Mouse (Mus musculus) liver, postnatal 0 days (tissue): ENCODE measurements around the gene Thbs2. TPM values are rescaled to one million over a fixed set of nuclear protein-coding genes. Genes with fewer than 3 reads are reported as not detected.

Source experiments
- ATAC-seq: fragments of 200-750 bp; cut with Nextera tagmentation; 2 replicates; pipeline ENCODE4 v1.8.0; 2017; ENCODE audit warnings: mild to moderate bottlenecking, moderate library complexity
- DNase-seq: peaks from one replicate; pipeline ENCODE4 v3.0.0-alpha.2; 2016
- H3K27ac ChIP-seq: fragments of 300-500 bp; sonication (generic); 2 replicates; pipeline ENCODE4 v1.5.1; 2014; ENCODE audit warnings: antibody characterized with exemption, moderate library complexity, mild to moderate bottlenecking, low read depth
- H3K27me3 ChIP-seq: fragments of 300-500 bp; sonication (generic); 2 replicates; pipeline ENCODE4 v1.6.1; 2014; ENCODE audit warnings: low read length, control low read depth, mixed read lengths; ENCODE audit not compliant: insufficient read depth
- H3K36me3 ChIP-seq: fragments of 300-500 bp; sonication (generic); replicated peaks from 2 replicates; pipeline ENCODE4 v1.6.1; 2014; ENCODE audit warnings: mild to moderate bottlenecking, control low read depth, low read length, moderate library complexity, mixed read lengths; ENCODE audit not compliant: insufficient read depth
- H3K4me1 ChIP-seq: fragments of 300-500 bp; sonication (generic); 2 replicates; pipeline ENCODE4 v1.6.1; 2014; ENCODE audit warnings: antibody characterized with exemption, mild to moderate bottlenecking, control low read depth; ENCODE audit not compliant: insufficient read depth
- H3K4me2 ChIP-seq: fragments of 300-500 bp; sonication (generic); 2 replicates; pipeline ENCODE4 v1.6.1; 2014; ENCODE audit warnings: low read depth, mild to moderate bottlenecking, low read length, moderate library complexity, mixed read lengths
- H3K4me3 ChIP-seq: fragments of 300-500 bp; sonication (generic); 2 replicates; pipeline ENCODE4 v1.5.1; 2014; ENCODE audit warnings: low read depth, low read length
- H3K9ac ChIP-seq: fragments of 300-500 bp; sonication (generic); replicated peaks from 2 replicates; pipeline ENCODE4 v1.6.1; 2014; ENCODE audit warnings: mild to moderate bottlenecking, moderate library complexity
- H3K9me3 ChIP-seq: fragments of 300-500 bp; sonication (generic); 2 replicates; pipeline ENCODE4 v1.6.1; 2016; ENCODE audit warnings: mild to moderate bottlenecking, control low read depth, low read length, mixed read lengths
- CTCF ChIP-seq: sonication (generic); IDR thresholded peaks from 2 replicates; pipeline ENCODE4 v1.5.1; 2016; ENCODE audit warnings: antibody characterized with exemption, low read depth
- EP300 ChIP-seq: IDR thresholded peaks from 2 replicates; pipeline ENCODE4 v1.6.1; 2016; ENCODE audit warnings: antibody characterized with exemption, low read depth, mild to moderate bottlenecking
- WGBS: fragments of 180-500 bp; shearing (Covaris S2); extraction: QIAGEN DNeasy Blood & Tissue Kit; methylation state at CpG from one replicate; pipeline ENCODE4 v1.1.7; 2014; ENCODE audit not compliant: insufficient replicate concordance; 5-methylcytosine and 5-hydroxymethylcytosine counted together
- polyA plus RNA-seq: library from polyadenylated mRNA; unstranded; fragments of >200 nt; fragmentation: Nextera tagmentation; extraction: Ambion mirVana; gene quantifications from 2 replicates; pipeline ENCODE4 v1.2.1, GENCODE M21; 2015

The Thbs2 gene
- polyA plus RNA-seq, 1 experiment from 2014 or later: 2.4 TPM

DNA sequence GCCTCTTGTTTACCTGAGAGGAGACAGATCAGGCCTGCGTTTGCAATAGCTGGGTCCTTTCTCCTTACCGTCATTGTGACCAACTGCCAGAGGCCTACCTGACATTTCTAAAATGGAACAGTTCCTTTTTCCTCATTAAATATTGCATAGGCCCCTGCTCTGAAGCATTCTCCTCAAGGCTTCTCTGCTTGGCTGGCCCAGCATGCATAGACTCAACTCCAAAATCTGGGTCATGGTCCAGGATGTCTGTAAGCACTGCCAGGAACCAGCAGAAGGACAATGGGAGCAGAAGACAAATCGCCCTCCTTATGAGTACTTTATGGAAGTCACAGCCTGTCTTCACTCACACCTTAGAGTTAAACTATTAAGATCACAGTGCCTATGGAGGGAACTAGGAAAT lies 17.7 kb upstream of the Thbs2 start:
- TF ChIP-seq CTCF (no peak), EP300 (no peak)
- DNase-seq (no peak), ATAC-seq (no peak)
- no peak overlapping the region for H3K9ac ChIP-seq
- H3K27me3 ChIP-seq: no peaks in the 10 kb centered on the region
- no peak overlapping the region for H3K4me2 ChIP-seq
- H3K27ac ChIP-seq: no peak overlapping the region
- H3K36me3 ChIP-seq: no peaks in the 10 kb centered on the region
- 79% methylated on average over 3 of the region's 3 CpGs for WGBS
- no peaks in the 10 kb centered on the region for H3K9me3 ChIP-seq
- no peaks in the 10 kb centered on the region for H3K4me1 ChIP-seq
- H3K4me3 ChIP-seq: no peak overlapping the region

DNA sequence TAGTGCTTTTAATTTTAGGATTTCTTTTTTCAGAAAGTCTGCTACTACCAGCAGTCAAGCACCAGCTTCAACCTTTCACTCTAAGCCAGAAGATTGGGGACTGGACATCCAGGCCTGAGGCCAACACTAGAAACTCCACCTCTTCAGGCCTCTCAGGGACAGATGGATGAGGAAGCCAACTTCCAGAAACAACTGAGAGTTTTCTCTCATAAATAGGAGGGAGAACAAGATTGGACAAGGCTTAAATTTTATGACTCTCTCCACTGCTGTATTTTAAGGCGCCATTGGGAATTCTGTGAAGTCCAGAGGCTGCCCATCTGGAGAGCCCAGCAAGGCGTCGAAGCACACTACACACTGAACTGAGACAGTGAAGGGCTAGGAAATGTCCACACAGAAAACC lies 17.0 kb upstream of the Thbs2 start:
- no peak for ATAC-seq
- Histone ChIP-seq H3K9ac (no peak overlapping the region), H3K4me1 (no peaks in the 10 kb centered on the region), H3K36me3 (no peaks in the 10 kb centered on the region), H3K9me3 (no peaks in the 10 kb centered on the region), H3K4me2 (no peak overlapping the region), H3K27ac (no peak overlapping the region), H3K27me3 (no peaks in the 10 kb centered on the region), H3K4me3 (no peak overlapping the region)
- no peak for DNase-seq
- WGBS: 88% methylated on average over 3 of the region's 3 CpGs
- no peak for TF ChIP-seq CTCF

DNA sequence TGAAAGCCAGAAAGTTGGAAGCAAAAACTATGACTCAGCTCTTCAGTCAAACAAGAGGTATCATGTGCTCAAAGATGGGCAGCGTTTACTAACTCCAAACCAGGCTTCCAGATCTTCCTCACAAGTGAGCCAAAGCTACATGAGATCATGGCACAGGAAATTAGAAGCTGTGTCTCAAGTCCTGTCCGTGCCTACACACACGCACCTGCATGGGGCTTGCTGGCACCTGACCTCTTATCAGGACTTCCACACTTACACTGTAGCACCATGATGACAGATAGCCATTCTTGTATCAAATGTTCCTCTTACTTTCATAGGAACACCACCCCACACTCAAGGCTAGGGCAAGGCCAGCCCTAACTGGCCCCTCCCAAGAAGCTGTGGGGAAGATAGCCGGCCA lies 12.0 kb upstream of the Thbs2 start:
- no peak for TF ChIP-seq CTCF
- no peak for TF ChIP-seq EP300

DNA sequence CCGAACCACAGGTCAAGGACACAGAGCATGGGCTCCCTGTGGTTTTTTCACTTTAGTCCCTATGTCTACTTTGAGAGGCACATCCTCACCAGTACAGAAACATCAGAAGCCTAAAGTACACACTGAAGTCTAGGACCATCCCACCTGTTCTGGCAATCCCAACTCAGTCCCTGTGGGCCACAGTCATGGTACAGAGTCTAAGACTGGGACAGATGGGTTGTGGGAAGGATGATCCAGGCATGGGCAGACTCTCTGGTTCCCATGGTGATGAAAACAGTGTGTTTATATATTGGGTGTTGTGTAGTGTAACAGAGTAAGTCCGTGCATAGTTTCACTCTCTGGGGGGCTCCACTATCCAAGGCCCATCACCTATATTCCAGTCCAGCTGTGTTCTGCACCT lies 11.4 kb upstream of the Thbs2 start:
- ATAC-seq (no peak), DNase-seq (no peak)
- no peaks in the 10 kb centered on the region for H3K9me3 ChIP-seq
- no peak overlapping the region for H3K9ac ChIP-seq
- H3K27ac ChIP-seq: no peak overlapping the region
- no peaks in the 10 kb centered on the region for H3K36me3 ChIP-seq
- H3K4me2 ChIP-seq: no peak overlapping the region
- TF ChIP-seq EP300 (no peak), CTCF (no peak)
- no peak overlapping the region for H3K4me3 ChIP-seq
- H3K4me1 ChIP-seq: no peaks in the 10 kb centered on the region
- no peaks in the 10 kb centered on the region for H3K27me3 ChIP-seq
- 77% methylated on average over 2 of the region's 2 CpGs for WGBS

More for the DNA sequence above, 12.0 kb upstream of the Thbs2 start:
- H3K9me3 ChIP-seq: no peaks in the 10 kb centered on the region
- no peak overlapping the region for H3K27ac ChIP-seq
- no peaks in the 10 kb centered on the region for H3K4me1 ChIP-seq
- no peaks in the 10 kb centered on the region for H3K27me3 ChIP-seq
- H3K4me3 ChIP-seq: no peak overlapping the region
- no peaks in the 10 kb centered on the region for H3K36me3 ChIP-seq
- H3K9ac ChIP-seq: no peak overlapping the region
- 68% methylated on average over 4 of the region's 4 CpGs for WGBS
- H3K4me2 ChIP-seq: no peak overlapping the region
- ATAC-seq (no peak), DNase-seq (no peak)

DNA sequence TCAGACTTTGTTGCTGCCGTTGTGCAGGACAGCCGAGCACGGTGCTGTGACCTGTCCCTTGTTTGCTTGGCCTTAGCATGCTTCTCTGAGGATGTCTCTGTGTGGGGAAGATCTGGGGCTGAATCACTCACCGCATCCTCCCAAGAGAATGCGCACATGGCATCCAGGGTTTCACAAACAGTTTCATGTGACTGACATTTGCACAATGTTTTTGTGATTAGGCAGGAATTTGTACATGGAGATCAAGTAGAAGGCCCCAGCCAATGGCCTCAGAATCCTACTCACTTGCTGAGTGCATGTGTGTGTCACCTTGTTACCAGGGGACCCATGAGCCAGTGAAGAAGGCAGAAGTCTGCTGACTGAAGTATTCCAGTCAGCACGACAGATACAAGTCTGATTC lies 9.7 kb upstream of the Thbs2 start:
- no peak overlapping the region for H3K4me3 ChIP-seq
- 66% methylated on average over 6 of the region's 6 CpGs for WGBS
- no peaks in the 10 kb centered on the region for H3K9me3 ChIP-seq
- H3K27ac ChIP-seq: no peak overlapping the region
- ATAC-seq (no peak), DNase-seq (no peak)
- no peaks in the 10 kb centered on the region for H3K4me1 ChIP-seq
- H3K27me3 ChIP-seq: no peaks in the 10 kb centered on the region
- H3K9ac ChIP-seq: no peak overlapping the region
- no peaks in the 10 kb centered on the region for H3K36me3 ChIP-seq
- no peak overlapping the region for H3K4me2 ChIP-seq
- TF ChIP-seq CTCF (no peak), EP300 (no peak)

DNA sequence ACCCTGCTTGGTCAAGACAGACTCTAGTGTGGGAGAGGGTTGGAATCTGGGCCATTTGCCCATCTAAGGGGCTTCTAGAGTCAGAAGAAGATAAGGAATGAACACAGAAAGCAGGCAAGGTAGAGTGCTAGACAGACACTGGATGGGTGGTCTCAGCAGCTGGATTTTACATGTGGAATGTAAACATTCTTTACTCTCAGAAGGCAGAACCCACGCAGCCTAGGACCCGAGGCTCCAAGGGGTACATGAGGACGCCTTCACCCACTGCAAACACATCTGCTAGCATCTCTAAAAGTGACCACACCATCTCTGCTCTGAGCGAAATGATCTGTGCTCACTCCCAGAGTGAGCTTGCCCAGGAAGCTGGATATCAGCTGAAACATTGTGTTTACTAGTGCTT lies 9.2 kb upstream of the Thbs2 start:
- 41% methylated on average over 4 of the region's 4 CpGs for WGBS
- no peak for TF ChIP-seq EP300
- TF ChIP-seq CTCF: no peak
- no peak for ATAC-seq

DNA sequence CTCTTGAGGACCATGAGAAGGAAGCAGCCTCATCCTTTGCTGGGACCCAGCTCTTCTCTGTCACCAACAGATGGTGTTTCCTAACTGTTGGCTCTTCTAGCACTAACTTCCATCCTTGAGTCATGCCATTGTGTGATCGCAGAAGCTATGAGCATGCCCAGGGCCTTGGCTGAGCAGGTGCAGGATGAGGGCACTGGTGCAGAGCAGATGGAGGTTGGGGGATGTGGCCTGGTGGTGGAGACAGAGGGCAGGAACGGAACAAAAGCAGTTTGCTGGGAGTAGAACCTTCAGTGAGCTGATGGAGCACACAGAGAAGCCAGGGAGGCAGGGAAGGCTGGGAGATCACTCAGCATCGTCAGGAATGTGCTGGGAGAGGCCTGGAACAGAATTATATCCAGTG lies 8.7 kb upstream of the Thbs2 start:
- 55% methylated on average over 3 of the region's 3 CpGs for WGBS
- Histone ChIP-seq H3K9me3 (no peaks in the 10 kb centered on the region), H3K4me1 (no peaks in the 10 kb centered on the region), H3K36me3 (no peaks in the 10 kb centered on the region), H3K27ac (no peak overlapping the region), H3K4me2 (no peak overlapping the region), H3K27me3 (no peaks in the 10 kb centered on the region), H3K9ac (no peak overlapping the region), H3K4me3 (no peak overlapping the region)
- TF ChIP-seq CTCF (no peak), EP300 (no peak)
- DNase-seq: no peak
- no peak for ATAC-seq

More for the DNA sequence above, 9.2 kb upstream of the Thbs2 start:
- Histone ChIP-seq H3K9ac (no peak overlapping the region), H3K9me3 (no peaks in the 10 kb centered on the region), H3K4me1 (no peaks in the 10 kb centered on the region), H3K36me3 (no peaks in the 10 kb centered on the region), H3K27me3 (no peaks in the 10 kb centered on the region), H3K4me3 (no peak overlapping the region), H3K27ac (no peak overlapping the region), H3K4me2 (no peak overlapping the region)
- DNase-seq: no peak
